Mouse (Mus musculus) cortical plate, adult 2 months (tissue): ENCODE data around the gene Otc.

Source experiments
- CTCF ChIP-seq: fragments of 200-500 bp; IDR thresholded peaks from 2 replicates; pipeline ENCODE4 v1.5.1; 2011; ENCODE audit warnings: mild to moderate bottlenecking, control low read depth, low read length; ENCODE audit not compliant: insufficient read depth; ENCODE audit errors: extremely low read depth
- POLR2A ChIP-seq: fragments of 200-500 bp; IDR thresholded peaks from 2 replicates; pipeline ENCODE4 v1.6.1; 2011; ENCODE audit warnings: mild to moderate bottlenecking, low read length, control low read depth; ENCODE audit not compliant: insufficient read depth; ENCODE audit errors: extremely low read depth

GRCm38 (mm10) chrX:10239515-10239914, 12.6 kb upstream of the Otc start:
- no peak for TF ChIP-seq CTCF
- TF ChIP-seq POLR2A, result no peak
